Mouse (Mus musculus) liver, postnatal 0 days (tissue): ENCODE data around the gene Hsd17b14.

Source experiments
- CTCF ChIP-seq: sonication (generic); IDR thresholded peaks from 2 replicates; pipeline ENCODE4 v1.5.1; 2016; ENCODE audit warnings: antibody characterized with exemption, low read depth
- EP300 ChIP-seq: IDR thresholded peaks from 2 replicates; pipeline ENCODE4 v1.6.1; 2016; ENCODE audit warnings: antibody characterized with exemption, low read depth, mild to moderate bottlenecking

DNA sequence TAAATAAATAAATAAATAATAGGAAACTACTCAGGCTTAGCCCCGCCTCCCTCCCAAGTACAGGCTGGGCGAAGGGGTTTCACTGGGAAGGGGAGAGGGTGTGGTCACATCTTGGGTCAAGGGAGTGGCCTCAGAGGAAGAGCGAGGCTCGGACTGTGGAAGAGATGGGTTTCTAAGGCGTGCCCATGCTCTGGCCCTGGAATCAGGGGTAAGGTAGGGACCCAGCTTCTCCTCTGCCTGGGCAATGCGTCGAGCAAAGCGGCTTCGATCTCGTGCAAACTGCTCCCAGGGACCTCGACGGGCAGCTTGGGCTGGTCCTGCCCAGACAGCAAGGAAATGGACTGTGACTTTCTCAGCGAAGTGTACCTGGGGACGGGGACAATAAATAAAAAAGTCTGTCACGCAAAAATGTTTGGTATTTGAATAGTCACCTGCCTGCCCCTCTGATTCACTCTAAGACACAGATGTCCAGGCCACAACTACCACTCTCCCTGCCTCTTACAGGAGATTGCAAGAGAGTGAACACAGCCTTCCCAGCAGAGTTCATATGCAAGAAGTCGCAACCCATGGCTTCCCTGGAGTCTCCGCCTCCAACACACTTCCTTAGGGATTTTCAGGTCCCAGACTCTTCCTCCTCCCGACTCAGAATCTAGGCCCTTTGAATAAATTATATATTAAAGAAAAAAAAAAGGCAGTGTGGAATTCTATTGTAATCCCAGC is 31.6 kb upstream of the Hsd17b14 start:
- TF ChIP-seq CTCF (no peak), EP300 (no peak)
